Mouse (Mus musculus) right cerebral cortex, postnatal 36 days (tissue): ENCODE measurements at regions not wholly inside any gene's neighbourhood (a gene's known extent, or its start where the extent isn't known, plus 50 kb on each side); places are given as distances from the start of the nearest gene placed in this dataset.

ENCODE experiments used
- DNase-seq, 2 experiments: peaks; one replicate each; pipeline ENCODE4 v3.0.0; 2022; ENCODE audit warnings: low spot score in 2 of 2, mixed read lengths in 1 of 2

DNA sequence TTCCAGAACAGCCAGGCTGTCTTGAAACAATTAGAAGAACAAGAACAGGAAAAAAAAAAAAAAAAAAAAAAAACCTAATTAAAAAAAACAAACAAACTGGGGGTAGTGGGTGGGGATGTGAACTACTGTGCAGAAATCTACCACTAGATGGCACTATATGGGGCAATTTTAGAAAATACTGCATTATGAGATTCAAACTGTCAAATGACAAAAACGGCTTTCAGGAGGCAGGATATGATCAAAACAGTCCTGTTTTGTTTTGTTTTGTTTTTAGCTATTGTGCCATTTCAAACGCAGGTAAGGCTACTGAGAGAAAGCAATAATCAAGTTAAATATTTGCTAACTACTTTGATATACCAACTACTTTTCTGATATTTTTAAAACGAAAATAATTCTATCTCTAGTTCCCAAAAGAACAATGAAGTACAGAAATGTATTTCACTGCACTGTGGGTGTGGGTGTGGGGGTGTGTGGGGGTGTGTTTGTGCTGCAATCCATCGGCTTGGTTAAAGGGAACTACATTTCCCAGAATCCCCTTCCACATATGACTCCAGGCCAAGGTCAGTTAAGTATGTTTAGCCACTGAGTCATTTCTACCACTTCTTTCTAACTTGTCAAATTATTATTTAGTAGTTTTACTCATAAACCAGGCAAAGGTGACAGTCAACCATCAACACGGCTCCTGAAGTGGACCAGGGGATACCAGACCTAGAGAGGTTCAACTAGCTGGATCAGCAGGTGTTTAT, 207.7 kb upstream of the Mkln1 start:
- no peak for DNase-seq

DNA sequence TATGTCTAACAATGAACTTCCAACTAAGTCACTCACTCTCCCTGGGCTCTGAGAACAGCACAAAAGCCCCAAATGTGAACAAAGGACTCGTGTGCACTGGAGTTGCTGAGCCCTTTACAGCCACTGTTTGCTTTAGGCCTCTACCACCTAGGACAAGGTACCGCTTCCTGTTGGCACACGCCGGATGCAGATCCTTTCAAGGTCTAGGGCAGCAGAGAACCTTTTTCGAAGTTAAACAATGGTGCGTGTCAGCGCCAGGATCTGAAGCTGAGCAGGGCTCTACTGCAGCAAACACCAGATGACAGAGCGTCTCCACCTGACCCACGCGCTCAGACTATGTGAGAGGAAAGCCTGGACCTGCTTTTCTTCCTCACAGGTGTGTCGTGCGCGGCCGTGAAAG, 207.0 kb upstream of the Mkln1 start:
- DNase-seq, result no peak

DNA sequence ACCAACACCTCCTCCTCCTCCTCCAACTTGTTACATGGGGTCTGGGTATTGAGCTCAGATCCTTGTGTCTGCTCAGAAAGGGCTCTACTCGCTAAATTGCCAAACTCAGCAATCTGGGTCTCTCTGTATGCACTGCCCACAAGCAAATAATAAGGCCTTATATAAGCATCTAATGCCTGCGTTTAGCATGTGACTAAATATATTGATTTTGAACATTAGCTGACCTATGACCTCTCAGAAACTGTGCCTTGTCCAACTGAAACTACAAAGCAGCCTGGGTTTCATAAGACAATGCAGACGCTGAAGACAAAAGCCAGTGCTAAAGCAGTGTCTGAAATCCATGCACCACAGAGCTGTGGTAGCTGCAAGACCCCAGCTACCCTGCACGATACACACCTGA, 206.3 kb upstream of the Mkln1 start:
- DNase-seq, result no peak

DNA sequence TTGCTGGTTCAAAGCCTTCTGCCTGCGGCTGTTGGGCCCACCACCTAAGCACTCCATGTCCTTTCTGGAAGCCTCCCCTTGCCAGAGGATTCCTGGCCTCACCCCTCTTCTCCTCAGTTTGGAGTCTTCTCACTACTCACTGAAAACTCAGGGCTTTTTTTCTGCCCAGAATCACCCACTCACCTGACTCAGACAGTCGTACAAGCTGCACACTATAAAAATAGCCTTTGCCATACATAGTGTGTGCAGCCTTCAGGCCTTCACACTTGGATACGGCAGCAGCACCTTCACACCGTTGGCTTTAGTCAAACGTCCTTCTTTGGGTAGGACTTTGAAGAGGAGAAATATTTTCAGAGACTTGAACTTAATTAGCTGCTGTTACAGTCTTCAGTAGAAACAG, 205.3 kb upstream of the Mkln1 start:
- peak in 1 of 2 experiments; percentile 53 for DNase-seq

DNA sequence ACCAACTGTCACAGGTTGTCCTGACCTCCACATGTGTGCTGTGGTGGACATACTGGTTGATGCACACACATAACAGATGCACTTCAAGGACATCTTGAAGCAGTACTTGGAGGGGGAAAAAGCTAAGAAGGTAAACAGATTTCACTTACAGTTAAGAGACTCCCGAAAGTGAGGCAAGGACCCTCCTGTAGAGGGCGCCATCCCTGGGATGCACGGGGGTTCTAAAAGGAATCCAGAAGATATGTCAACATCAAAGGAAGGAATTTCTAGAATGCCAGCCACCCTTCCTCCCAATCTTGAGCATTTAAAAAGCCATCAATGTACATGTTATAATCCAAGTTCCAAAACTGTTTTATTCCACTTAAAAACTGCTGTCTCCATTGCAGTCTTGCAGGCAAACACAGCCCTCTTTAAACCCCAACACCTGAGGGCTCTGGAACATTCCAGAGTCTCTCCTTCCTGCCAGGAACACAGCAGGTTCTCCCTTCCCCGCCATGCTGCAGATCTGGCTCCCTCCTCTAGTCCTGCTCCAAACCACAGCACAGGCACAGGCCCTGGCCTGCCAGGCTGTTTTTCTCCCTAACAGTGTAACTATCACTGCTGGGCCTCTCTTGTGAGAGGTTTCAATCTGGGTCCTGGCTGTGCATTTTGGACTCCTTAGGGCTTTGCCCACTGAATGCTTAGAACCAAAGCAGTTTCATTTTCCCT, 200.8 kb upstream of the Mkln1 start:
- DNase-seq, result no peak

DNA sequence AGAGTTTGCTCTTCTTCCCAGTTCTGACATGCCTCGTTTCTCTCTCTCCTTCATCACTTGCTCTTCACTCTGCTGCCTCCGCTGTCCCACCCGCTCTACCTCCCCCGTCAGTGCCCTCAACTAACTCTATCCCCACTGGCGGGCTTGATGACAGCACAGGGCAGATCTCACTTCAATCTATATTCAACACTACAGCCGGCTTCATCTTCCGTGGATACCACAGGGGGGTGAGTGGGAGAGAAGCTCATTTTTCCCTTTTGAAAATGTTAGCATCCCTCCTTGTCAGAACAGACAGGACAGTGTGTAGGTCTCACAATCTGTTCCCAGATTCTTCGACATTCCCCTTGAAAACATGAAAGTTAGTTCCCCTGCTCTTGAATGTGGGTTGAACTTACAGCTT, 200.2 kb upstream of the Mkln1 start:
- DNase-seq, result peak in 1 of 2 experiments; percentile 61

DNA sequence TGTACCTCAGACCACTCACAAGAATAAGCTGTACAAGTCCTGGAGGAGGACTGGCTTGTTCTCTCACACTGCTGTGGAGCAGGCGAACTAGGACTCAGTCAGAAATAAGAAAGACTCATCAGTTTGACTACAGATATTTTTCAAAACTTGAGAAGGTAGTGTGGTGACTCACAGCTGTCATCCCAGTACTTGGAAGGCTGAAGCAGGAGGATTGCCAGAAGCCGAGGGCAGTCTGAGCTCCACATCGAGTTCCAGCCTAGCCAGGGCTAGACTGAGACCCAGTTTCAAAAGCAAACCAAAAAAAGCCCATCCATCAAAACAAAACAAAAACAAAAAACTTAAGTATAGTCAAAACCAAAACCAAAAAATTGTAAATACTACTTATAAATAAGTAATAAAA, 197.8 kb upstream of the Mkln1 start:
- DNase-seq, result no peak

DNA sequence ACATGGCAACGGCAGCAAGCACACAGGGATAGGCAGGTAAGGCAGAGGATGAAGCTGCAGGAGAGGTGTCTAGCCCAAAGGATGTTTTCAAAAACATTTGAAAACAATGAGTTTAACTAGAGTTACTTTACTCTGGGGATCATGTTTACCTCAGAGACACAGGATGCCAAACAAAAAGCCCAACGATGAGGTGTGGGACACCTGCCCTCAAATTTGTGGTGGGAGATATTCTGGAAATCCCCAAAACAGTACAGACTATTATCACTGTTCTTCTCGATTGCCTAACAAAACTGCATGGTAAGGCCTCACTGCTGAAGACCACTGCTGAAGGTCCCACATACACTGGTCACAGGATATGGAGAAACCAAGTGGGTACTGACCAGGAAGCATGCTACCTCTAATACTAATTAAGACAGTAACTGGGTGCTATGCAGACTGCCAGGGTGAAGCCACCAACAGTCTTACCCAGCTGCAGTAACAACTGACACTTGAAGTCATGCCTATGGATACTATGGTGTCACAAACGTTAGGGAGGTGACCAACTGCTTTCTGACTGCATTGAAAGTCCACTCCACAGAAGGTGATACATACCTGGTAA, 197.1 kb upstream of the Mkln1 start:
- no peak for DNase-seq

DNA sequence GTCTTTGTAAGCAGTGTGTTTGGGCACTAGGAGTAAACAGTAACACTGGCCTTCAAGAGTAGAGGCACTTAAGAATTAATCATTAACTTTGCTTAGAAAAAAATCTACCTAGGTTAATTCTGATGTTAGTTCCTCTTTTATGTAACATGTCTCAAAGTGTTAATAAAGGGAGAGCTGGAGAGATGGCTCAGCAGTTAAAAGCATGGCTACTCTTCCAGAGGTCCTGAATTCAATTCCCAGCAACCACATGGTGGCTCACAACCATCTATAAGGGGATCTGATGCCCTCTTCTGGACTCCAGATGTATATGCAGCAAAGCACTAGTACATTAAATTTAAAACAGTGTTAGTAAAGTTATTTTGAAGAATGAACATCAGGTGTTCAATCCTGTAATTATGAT, 195.9 kb upstream of the Mkln1 start:
- no peak for DNase-seq

DNA sequence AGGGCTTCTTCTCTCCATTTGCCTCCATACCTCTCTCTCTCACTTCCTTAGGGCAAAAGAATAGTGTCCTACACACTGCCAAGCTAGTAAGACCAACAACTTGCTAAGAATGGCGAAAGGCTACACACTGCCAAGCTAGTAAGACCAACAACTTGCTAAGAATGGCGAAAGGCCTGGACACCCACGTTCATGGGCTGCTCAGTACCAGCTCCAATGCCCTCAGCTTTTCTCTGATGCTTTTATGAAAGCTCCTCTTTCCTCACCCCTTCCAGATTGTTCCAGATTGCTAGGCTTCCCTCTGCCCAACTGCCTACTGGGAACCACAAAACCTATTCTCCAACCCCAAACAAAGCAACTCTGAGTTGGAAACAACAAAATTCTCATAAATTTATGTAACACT, 194.1 kb upstream of the Mkln1 start:
- DNase-seq, result no peak

DNA sequence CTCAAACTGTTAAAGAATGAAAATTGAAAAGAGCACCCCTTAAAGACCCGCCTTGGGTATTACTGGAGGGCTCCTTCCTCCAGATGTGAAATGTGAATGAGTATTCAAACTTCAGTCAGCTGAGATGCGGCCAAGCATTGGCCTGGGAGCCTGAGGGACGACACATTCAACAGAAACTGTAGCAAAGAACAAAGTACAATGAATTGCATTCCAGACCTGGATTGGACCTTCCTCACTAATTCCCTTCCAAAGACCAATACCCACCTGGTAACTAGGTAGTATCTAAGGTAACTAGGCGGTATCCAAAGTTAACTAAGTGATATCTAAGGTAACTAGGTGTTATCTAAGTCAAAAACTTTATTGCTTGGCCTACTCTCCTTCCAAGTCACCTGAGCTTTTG, 193.7 kb upstream of the Mkln1 start:
- no peak for DNase-seq

DNA sequence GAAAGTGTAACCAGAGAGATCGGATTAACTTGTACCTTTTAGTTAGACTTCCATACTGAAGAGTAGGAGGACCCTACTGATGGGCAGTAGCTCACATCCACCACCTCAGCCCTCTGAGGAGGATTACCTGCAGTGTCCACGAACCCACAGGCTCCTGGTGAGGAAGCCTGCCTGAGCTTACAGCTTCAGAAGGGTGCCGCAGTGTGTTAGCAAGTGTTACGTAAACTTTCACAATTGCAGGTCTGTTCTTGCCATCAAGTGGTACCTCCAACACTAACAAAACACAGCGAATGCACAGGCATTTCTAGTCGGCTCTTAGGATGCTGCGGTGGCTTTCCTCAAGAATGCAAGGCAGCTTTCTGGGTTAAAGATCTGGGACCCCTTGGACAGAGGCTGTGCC, 192.4 kb upstream of the Mkln1 start:
- no peak for DNase-seq

DNA sequence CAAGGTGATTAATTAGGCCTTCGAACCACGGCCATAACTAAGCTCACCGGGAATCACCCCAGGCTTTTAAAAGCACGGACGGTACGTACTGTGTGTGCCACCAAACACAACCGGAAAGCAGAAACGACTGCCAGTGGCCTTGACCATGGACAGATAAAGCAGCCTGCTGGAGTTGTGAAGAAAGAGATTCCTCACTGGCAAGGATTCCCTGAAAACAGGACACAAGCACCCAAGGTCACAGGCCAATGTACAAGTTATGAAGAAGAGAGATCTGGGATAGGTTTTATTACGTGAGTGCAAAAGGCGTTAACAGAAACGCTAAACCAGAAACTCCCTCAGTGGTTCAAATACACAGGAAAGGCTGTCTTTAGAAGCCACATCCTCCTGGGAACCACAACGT, 191.3 kb upstream of the Mkln1 start:
- DNase-seq, result no peak

DNA sequence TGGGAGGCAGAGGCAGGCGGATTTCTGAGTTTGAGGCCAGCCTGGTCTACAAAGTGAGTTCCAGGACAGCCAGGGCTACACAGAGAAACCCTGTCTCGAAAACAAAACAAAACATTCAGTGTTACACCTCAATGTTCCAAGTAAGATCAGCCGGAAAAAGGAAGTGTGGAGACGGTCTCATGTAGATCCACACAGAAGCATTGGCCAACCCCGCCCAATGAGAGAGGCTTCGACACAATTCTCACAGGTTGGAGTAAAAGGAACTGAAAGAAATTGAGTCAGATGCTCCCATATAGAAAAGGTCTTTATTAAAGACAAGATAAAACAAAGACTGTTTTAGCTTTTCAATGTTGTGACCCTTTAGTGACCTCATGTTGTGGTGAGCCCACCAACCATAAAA, 190.3 kb upstream of the Mkln1 start:
- DNase-seq, result no peak

DNA sequence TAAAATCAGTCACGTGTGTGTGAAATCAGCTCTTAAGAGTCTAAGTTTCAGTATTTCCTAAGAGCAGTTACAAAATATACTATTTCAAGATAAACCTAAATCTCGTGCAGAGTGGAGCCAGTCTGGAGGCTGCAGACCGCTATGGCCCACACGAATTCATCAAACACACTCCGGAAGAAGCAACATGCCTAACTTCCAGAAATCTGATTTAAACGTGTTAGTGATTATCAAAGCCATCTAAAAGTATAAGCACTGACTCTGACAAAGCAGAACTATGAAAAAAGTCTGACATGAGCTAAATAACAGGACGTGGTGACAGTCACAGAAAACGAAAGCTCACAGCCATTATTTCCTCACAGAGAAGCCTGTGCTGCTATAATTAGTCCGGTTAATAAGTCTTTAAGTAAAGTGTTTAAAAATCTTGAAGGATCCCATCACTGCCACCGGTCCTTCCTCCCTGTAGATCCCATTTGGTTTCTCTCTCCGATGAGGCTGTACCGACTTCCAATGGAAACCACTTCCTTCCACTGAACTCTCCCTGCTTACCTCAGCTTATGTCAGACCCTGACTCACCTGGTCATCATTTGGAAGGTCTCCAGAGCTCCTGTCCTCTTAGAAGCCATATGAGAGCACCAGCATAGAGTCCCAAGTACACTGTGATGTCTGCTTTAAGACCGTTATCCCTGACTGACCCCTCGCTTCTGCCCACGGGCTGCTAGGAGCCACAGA, 189.0 kb upstream of the Mkln1 start:
- no peak for DNase-seq

DNA sequence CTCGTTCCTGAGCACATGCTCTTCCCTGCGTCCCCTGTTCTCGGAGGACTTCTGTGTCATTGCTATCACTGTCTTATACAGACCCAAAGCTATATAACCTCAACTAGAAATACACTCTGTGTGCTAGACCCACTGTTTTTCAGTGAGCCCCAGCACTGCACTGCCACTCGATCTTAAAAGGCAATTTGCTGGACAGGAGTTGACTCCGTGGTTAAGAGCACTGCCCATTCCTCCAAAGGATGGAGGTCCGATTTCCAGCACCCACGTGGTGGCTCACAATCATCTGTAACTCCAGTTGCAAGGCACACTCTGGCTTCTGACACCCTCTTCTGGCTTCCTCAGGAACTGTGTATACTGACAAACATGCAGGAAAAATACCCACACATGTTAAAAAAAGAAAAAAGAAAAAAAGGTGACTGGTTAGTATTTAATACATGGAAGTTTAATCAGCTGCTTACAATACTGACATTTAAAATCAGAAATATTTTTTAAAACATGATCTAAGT, 188.3 kb upstream of the Mkln1 start:
- no peak for DNase-seq

DNA sequence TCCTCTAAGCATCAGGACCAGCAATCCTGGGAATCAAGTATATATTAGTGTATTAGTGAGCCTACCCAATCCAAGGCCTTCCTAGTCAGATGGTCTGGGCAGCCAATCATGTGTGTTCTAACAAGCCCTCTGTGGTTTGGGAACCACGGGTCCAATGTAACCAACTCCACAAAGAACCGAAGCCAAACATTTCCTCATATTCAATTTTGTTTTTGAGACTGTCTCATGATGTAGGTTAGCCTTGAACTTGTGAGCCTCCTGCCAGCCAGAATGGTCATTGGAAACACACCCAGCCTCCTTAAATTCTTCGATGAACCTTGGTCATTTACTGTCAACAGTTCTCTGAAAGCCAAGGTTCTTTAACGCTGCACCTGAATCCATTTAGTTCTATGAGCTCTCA, 187.4 kb upstream of the Mkln1 start:
- DNase-seq, result no peak

DNA sequence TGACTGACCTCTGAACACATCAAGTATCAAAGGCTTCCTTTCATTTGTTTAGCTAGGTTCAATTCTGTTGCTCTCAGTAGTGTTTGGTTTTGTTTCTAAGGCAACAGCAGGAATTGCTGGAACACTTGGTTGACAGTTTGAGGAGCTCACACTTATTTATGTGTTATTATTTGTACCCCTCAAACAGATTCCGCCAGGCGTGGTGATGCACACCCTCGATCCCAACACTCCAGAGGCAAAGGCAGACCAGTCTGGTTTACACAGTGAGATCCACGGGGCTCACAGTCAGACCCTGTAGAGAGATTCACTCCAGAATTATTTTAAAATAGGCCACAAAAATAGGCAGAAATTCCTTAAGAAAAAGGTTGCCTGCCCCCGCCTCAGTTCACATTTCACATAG, 186.9 kb upstream of the Mkln1 start:
- no peak for DNase-seq

DNA sequence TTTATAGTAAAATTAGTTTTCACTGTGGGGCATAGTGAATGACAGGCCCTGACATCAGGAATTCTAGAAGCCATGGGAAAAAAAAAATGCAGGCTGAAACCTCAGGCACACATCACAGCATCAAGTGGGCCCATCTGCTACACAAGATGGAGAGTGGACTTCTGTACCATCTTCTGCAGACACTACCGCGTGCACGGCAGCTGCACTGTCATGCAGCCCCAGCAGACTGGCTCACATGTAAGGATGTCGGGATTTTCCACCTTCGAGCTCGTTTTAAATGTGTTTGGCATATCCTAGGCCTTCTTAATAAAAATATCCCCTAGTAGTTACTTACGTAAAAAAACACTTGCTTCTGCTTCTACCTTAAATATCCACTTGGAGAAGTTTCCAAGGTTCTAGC, 186.5 kb upstream of the Mkln1 start:
- DNase-seq, result no peak

DNA sequence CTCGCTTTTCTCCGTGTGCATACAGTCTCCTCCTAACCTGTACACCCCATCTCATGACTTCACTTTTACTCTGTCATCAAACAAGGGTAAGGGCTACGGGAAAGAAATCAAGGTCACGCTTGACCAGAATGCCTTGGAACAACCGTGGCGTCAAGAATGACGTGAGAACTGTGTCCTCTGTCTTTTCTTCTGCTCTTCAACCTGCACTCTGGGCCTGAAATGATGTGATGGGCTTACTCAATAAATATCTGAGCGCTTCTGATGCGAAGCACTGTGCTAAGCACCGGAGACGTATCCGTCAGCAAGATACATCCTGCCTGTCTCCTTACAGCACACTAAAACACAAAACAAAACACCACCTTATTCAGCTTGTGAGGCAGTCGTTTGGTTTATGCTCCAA, 185.8 kb upstream of the Mkln1 start:
- DNase-seq, result no peak

DNA sequence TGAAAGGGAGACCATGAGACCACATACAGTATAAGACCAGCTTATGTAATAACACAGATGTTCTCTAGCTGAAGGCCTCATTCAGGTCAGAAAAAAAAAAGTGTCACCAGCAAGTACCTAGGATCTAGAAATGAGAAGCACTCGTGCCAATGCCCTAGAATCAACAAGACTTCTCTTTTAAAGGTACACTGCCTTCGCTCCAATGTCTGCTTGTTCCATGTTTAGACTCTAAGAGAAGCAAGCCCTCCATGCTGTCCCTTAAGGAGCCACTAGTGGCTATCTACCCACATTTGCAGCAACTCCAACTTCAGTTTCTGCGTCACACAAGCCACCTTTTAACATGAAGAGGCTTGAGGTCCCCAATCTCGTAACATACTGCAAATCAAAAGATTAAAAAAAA, 185.4 kb upstream of the Mkln1 start:
- no peak for DNase-seq

DNA sequence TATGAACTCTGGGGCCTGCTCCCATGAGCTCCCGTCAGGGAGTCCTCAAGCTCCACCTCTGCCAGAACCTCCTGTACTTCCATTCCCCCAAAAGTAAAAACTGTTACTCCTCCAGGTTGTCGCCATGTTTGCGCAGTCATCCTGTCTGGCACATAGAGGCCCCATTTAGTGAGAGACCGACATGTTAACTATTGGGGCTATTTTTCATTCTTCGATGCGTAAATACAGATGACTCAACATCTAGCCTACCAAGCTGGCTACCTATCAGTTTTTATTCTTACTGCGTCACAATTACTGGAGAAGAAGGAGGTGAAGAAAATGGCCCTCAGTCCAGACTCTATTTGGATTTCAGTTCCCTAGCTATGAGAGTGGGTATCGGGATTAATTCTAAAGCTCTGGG, 182.9 kb upstream of the Mkln1 start:
- DNase-seq, result no peak
